Mouse (Mus musculus) midbrain, embryonic 15.5 days (tissue): ENCODE data around the gene Gab1. TPM values are rescaled to one million over a fixed set of nuclear protein-coding genes. Genes with fewer than 3 reads are reported as not detected.

ENCODE experiments used
- ATAC-seq: fragments of 200-750 bp; cut with Nextera tagmentation; replicated peaks from 2 replicates; pipeline ENCODE4 v1.8.0; 2017; ENCODE audit warnings: moderate TSS enrichment
- H3K27ac ChIP-seq: fragments of 300-500 bp; sonication (generic); 2 replicates; pipeline ENCODE4 v1.5.1; 2015; ENCODE audit warnings: mild to moderate bottlenecking, inconsistent platforms
- H3K27me3 ChIP-seq: fragments of 300-500 bp; sonication (generic); replicated peaks from 2 replicates; pipeline ENCODE4 v1.6.1; 2015; ENCODE audit warnings: inconsistent platforms
- H3K36me3 ChIP-seq: fragments of 300-500 bp; sonication (generic); replicated peaks from 2 replicates; pipeline ENCODE4 v1.6.1; 2015; ENCODE audit warnings: inconsistent platforms
- H3K4me1 ChIP-seq: fragments of 300-500 bp; sonication (generic); 2 replicates; pipeline ENCODE4 v1.6.1; 2015; ENCODE audit warnings: inconsistent platforms
- H3K4me2 ChIP-seq: fragments of 300-500 bp; sonication (generic); 2 replicates; pipeline ENCODE4 v1.6.1; 2015; ENCODE audit warnings: inconsistent platforms, mild to moderate bottlenecking, moderate library complexity
- H3K4me3 ChIP-seq: fragments of 300-500 bp; sonication (generic); 2 replicates; pipeline ENCODE4 v1.5.1; 2015; ENCODE audit warnings: mild to moderate bottlenecking, inconsistent platforms
- H3K9ac ChIP-seq: fragments of 300-500 bp; sonication (generic); 2 replicates; pipeline ENCODE4 v1.6.1; 2015; ENCODE audit warnings: mild to moderate bottlenecking, inconsistent platforms
- H3K9me3 ChIP-seq: fragments of 300-500 bp; sonication (generic); 2 replicates; pipeline ENCODE4 v1.6.1; 2016; ENCODE audit warnings: inconsistent platforms
- WGBS: fragments of 180-500 bp; shearing (Covaris S2); methylation state at CpG from one replicate; pipeline ENCODE4 v1.1.7; 2015; ENCODE audit warnings: mixed read lengths; 5-methylcytosine and 5-hydroxymethylcytosine counted together
- polyA plus RNA-seq: library from polyadenylated mRNA; unstranded; fragments of >200 nt; fragmentation: Nextera tagmentation; extraction: Ambion mirVana; gene quantifications from 2 replicates; pipeline ENCODE4 v1.2.1, GENCODE M21; 2015

Gene Gab1
- polyA plus RNA-seq, 1 experiment from 2014 or later: 8.6 TPM

- Histone ChIP-seq H3K4me3 (no peak overlapping the region), H3K4me2 (no peak overlapping the region), H3K27me3 (no peaks in the 10 kb centered on the region), H3K9me3 (no peaks in the 10 kb centered on the region), H3K27ac (no peak overlapping the region), H3K4me1 (no peaks in the 10 kb centered on the region), H3K9ac (no peak overlapping the region), H3K36me3 (no peaks in the 10 kb centered on the region)
- ATAC-seq: no peak
- 67% methylated on average over 11 of the region's 11 CpGs for WGBS
Measured at GRCm38 (mm10) chr8:80793791-80794515, 86.4 kb downstream of the Gab1 start.

GRCm38 (mm10) chr8:80792214-80792613, 88.1 kb downstream of the Gab1 start:
- Histone ChIP-seq H3K9ac (no peak overlapping the region), H3K36me3 (no peaks in the 10 kb centered on the region), H3K27ac (no peak overlapping the region), H3K9me3 (no peaks in the 10 kb centered on the region), H3K4me2 (no peak overlapping the region), H3K4me3 (no peak overlapping the region), H3K27me3 (no peaks in the 10 kb centered on the region), H3K4me1 (no peaks in the 10 kb centered on the region)
- ATAC-seq: no peak
- 87% methylated on average over 5 of the region's 5 CpGs for WGBS

- no peak overlapping the region for H3K27ac ChIP-seq
- ATAC-seq: no peak
- no peaks in the 10 kb centered on the region for H3K36me3 ChIP-seq
- 91% methylated on average over 6 of the region's 6 CpGs for WGBS
- H3K9me3 ChIP-seq: no peaks in the 10 kb centered on the region
- H3K4me1 ChIP-seq: no peaks in the 10 kb centered on the region
- H3K4me3 ChIP-seq: no peak overlapping the region
- H3K27me3 ChIP-seq: no peaks in the 10 kb centered on the region
- no peak overlapping the region for H3K4me2 ChIP-seq
- H3K9ac ChIP-seq: no peak overlapping the region
Measured at GRCm38 (mm10) chr8:80789324-80789723, 91.0 kb downstream of the Gab1 start.

GRCm38 (mm10) chr8:80784559-80784958, 95.8 kb downstream of the Gab1 start:
- Histone ChIP-seq H3K27me3 (no peaks in the 10 kb centered on the region), H3K4me3 (no peak overlapping the region), H3K4me1 (no peaks in the 10 kb centered on the region), H3K9ac (no peak overlapping the region), H3K4me2 (no peak overlapping the region), H3K27ac (no peak overlapping the region), H3K36me3 (no peaks in the 10 kb centered on the region), H3K9me3 (no peaks in the 10 kb centered on the region)
- WGBS: 94% methylated on average over 9 of the region's 9 CpGs
- ATAC-seq: no peak

GRCm38 (mm10) chr8:80783271-80783670, 97.0 kb downstream of the Gab1 start:
- ATAC-seq: no peak
- Histone ChIP-seq H3K9me3 (no peaks in the 10 kb centered on the region), H3K27me3 (no peaks in the 10 kb centered on the region), H3K4me1 (no peaks in the 10 kb centered on the region), H3K9ac (no peak overlapping the region), H3K36me3 (no peaks in the 10 kb centered on the region), H3K4me3 (no peak overlapping the region), H3K4me2 (no peak overlapping the region), H3K27ac (no peak overlapping the region)
- WGBS: 91% methylated on average over 4 of the region's 4 CpGs

GRCm38 (mm10) chr8:80781338-80781737, 99.0 kb downstream of the Gab1 start:
- H3K4me1 ChIP-seq: no peaks in the 10 kb centered on the region
- ATAC-seq: peak; percentile 66; the same call in 1 of the 2 replicates
- H3K9ac ChIP-seq: no peak overlapping the region
- 56% methylated on average over 10 of the region's 10 CpGs for WGBS
- H3K9me3 ChIP-seq: no peaks in the 10 kb centered on the region
- no peaks in the 10 kb centered on the region; the same call in 1 of the 2 replicates for H3K36me3 ChIP-seq
- no peaks in the 10 kb centered on the region for H3K27me3 ChIP-seq
- no peak overlapping the region for H3K4me2 ChIP-seq
- no peak overlapping the region for H3K27ac ChIP-seq
- no peak overlapping the region for H3K4me3 ChIP-seq

GRCm38 (mm10) chr8:80780271-80780670, 100.0 kb downstream of the Gab1 start:
- no peak for ATAC-seq
- H3K4me1 ChIP-seq: no peaks in the 10 kb centered on the region
- 91% methylated on average over 4 of the region's 4 CpGs for WGBS
- no peak overlapping the region for H3K4me2 ChIP-seq
- no peaks in the 10 kb centered on the region for H3K9me3 ChIP-seq
- H3K27me3 ChIP-seq: no peaks in the 10 kb centered on the region
- no peak overlapping the region for H3K4me3 ChIP-seq
- H3K36me3 ChIP-seq: no peaks in the 10 kb centered on the region; the same call in 1 of the 2 replicates
- no peak overlapping the region for H3K27ac ChIP-seq
- no peak overlapping the region for H3K9ac ChIP-seq

GRCm38 (mm10) chr8:80776436-80776835, 103.9 kb downstream of the Gab1 start:
- 65% methylated on average over 8 of the region's 8 CpGs for WGBS
- no peak overlapping the region for H3K4me3 ChIP-seq
- no peak overlapping the region for H3K9ac ChIP-seq
- no peak overlapping the region for H3K27ac ChIP-seq
- H3K4me1 ChIP-seq: no peaks in the 10 kb centered on the region
- H3K36me3 ChIP-seq: no peaks in the 10 kb centered on the region; the same call in 1 of the 2 replicates
- ATAC-seq: no peak
- no peaks in the 10 kb centered on the region for H3K27me3 ChIP-seq
- H3K9me3 ChIP-seq: no peaks in the 10 kb centered on the region
- no peak overlapping the region for H3K4me2 ChIP-seq

GRCm38 (mm10) chr8:80772732-80773460, 107.4 kb downstream of the Gab1 start:
- H3K9ac ChIP-seq: no peak overlapping the region
- no peaks in the 10 kb centered on the region for H3K4me1 ChIP-seq
- H3K4me2 ChIP-seq: no peak overlapping the region
- no peak overlapping the region for H3K27ac ChIP-seq
- 91% methylated on average over 4 of the region's 4 CpGs for WGBS
- no peaks in the 10 kb centered on the region for H3K9me3 ChIP-seq
- no peaks in the 10 kb centered on the region for H3K27me3 ChIP-seq
- no peak overlapping the region for H3K4me3 ChIP-seq
- no peaks in the 10 kb centered on the region; the same call in 1 of the 2 replicates for H3K36me3 ChIP-seq
- ATAC-seq: no peak

- 94% methylated on average over 6 of the region's 6 CpGs for WGBS
- Histone ChIP-seq H3K27ac (no peak overlapping the region), H3K4me3 (no peak overlapping the region), H3K36me3 (0 out of 2 replicates have a peak, but pooled peaks cover 3% of the 10 kb centered on the region), H3K4me1 (no peaks in the 10 kb centered on the region), H3K9ac (no peak overlapping the region), H3K4me2 (no peak overlapping the region), H3K27me3 (no peaks in the 10 kb centered on the region), H3K9me3 (no peaks in the 10 kb centered on the region)
- no peak for ATAC-seq
Measured at GRCm38 (mm10) chr8:80768451-80768850, 111.9 kb downstream of the Gab1 start.

GRCm38 (mm10) chr8:80753017-80753715, 127.2 kb downstream of the Gab1 start:
- Histone ChIP-seq H3K9ac (no peak overlapping the region), H3K4me1 (no peaks in the 10 kb centered on the region), H3K27ac (no peak overlapping the region), H3K4me3 (no peak overlapping the region), H3K9me3 (no peaks in the 10 kb centered on the region), H3K4me2 (no peak overlapping the region), H3K27me3 (no peaks in the 10 kb centered on the region), H3K36me3 (no peaks in the 10 kb centered on the region)
- 30% methylated on average over 9 of the region's 9 CpGs for WGBS
- peak; percentile 93 for ATAC-seq

GRCm38 (mm10) chr8:80752429-80752828, 127.9 kb downstream of the Gab1 start:
- WGBS: 68% methylated on average over 7 of the region's 7 CpGs
- Histone ChIP-seq H3K36me3 (no peaks in the 10 kb centered on the region), H3K27ac (no peak overlapping the region), H3K9ac (no peak overlapping the region), H3K27me3 (no peaks in the 10 kb centered on the region), H3K9me3 (no peaks in the 10 kb centered on the region), H3K4me3 (no peak overlapping the region), H3K4me1 (no peaks in the 10 kb centered on the region), H3K4me2 (no peak overlapping the region)
- no peak for ATAC-seq
